Mouse (Mus musculus) ES-E14 (cell line): ENCODE data around the gene Tbcc.

Source experiments
- CHD2 ChIP-seq: IDR thresholded peaks from 2 replicates; pipeline ENCODE4 v1.6.1; 2014; ENCODE audit warnings: mild to moderate bottlenecking, low read depth, low read length, inconsistent platforms
- HCFC1 ChIP-seq: IDR thresholded peaks from 2 replicates; pipeline ENCODE4 v1.6.1; 2012; ENCODE audit warnings: low read length, inconsistent platforms, borderline replicate concordance; ENCODE audit not compliant: insufficient read depth
- MAFK ChIP-seq: IDR thresholded peaks from 2 replicates; pipeline ENCODE4 v1.6.1; 2014; ENCODE audit warnings: mild to moderate bottlenecking, low read depth, low read length, inconsistent platforms; ENCODE audit not compliant: insufficient read depth
- ZC3H11A ChIP-seq: IDR thresholded peaks from 2 replicates; pipeline ENCODE4 v1.6.1; 2012; ENCODE audit warnings: low read depth, mild to moderate bottlenecking, inconsistent platforms, low read length, borderline replicate concordance
- ZNF384 ChIP-seq: IDR thresholded peaks from 2 replicates; pipeline ENCODE4 v1.6.1; 2012; ENCODE audit warnings: low read depth, low read length, inconsistent platforms

DNA sequence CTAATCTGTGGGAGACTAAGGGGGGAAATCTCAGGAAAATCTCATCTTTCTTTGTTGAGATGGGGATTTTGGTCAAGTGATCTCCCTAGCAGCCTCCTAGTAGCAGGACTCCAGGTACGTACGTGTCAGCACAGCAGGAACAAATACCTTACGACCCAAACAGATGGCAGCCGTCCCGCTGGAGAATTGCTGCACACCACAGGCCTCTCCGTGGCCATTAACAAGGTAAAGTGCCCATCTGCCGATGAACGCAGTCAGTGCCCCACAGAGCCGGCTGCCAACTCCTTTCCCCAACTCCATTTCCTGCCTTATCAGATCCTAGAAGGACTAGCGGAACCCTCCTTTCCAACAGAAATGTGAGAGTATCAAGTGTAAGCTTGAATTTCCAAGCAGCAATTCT lies 45.7 kb upstream of the Tbcc start:
- TF ChIP-seq HCFC1 (no peak), MAFK (no peak), ZNF384 (no peak), ZC3H11A (no peak), CHD2 (no peak)
